Mouse (Mus musculus): ENCODE results near the gene Slco2b1. TPM values are rescaled to one million over a fixed set of nuclear protein-coding genes. Genes with fewer than 3 reads are reported as not detected.

Slco2b1 gene
- polyA plus RNA-seq, 1 experiment from 2014 or later, result 3.3 TPM

- Histone ChIP-seq H3K36me3 (ENCODE audit: control insufficient read depth, insufficient read depth, low read length) (no peaks in the 10 kb centered on the region), H3K9ac (replicated peaks; ENCODE audit: low read depth, low read length) (no peak overlapping the region), H3K4me3 (ENCODE audit: low read depth, low read length) (no peak overlapping the region), H3K4me2 (replicated peaks; ENCODE audit: low read depth, low read length) (no peak overlapping the region), H3K4me1 (ENCODE audit: control insufficient read depth, insufficient read depth, low read length) (peaks cover 6% of the 10 kb centered on the region; the same call in 1 of the 2 replicates), H3K27ac (ENCODE audit: low read length) (no peak overlapping the region), H3K9me3 (ENCODE audit: control insufficient read depth, low read depth, low read length) (no peaks in the 10 kb centered on the region), H3K27me3 (ENCODE audit: control insufficient read depth, insufficient read depth, low read length) (no peaks in the 10 kb centered on the region)
- 43% methylated on average over 12 of the region's 12 CpGs for WGBS
- peak; percentile 85; the same call in 1 of the 2 replicates for ATAC-seq (ENCODE audit: insufficient number of reproducible peaks, insufficient read depth, low FRiP score, low read depth)
Observed at GRCm38 (mm10) chr7:99659379-99660029, 51.6 kb downstream of the Slco2b1 start.

GRCm38 (mm10) chr7:99654244-99654643 is 56.9 kb downstream of the Slco2b1 start:
- 68% methylated on average over 11 of the region's 11 CpGs for WGBS

GRCm38 (mm10) chr7:99649585-99649984 is 61.6 kb downstream of the Slco2b1 start:
- no peak overlapping the region for H3K4me3 ChIP-seq (ENCODE audit: low read depth, low read length)
- no peaks in the 10 kb centered on the region for H3K4me1 ChIP-seq (ENCODE audit: control insufficient read depth, insufficient read depth, low read length)
- H3K27me3 ChIP-seq (ENCODE audit: control insufficient read depth, insufficient read depth, low read length), result no peaks in the 10 kb centered on the region
- no peak overlapping the region for H3K27ac ChIP-seq (ENCODE audit: low read length)
- H3K4me2 ChIP-seq (replicated peaks; ENCODE audit: low read depth, low read length), result no peak overlapping the region
- H3K9ac ChIP-seq (replicated peaks; ENCODE audit: low read depth, low read length), result no peak overlapping the region
- H3K36me3 ChIP-seq (ENCODE audit: control insufficient read depth, insufficient read depth, low read length), result no peaks in the 10 kb centered on the region
- no peak for ATAC-seq (ENCODE audit: insufficient number of reproducible peaks, insufficient read depth, low FRiP score, low read depth)
- H3K9me3 ChIP-seq (ENCODE audit: control insufficient read depth, low read depth, low read length), result no peaks in the 10 kb centered on the region
- 64% methylated on average over 4 of the region's 4 CpGs for WGBS

More at GRCm38 (mm10) chr7:99654244-99654643, 56.9 kb downstream of the Slco2b1 start:
- no peak overlapping the region for H3K4me2 ChIP-seq (replicated peaks; ENCODE audit: low read depth, low read length)
- H3K27ac ChIP-seq (ENCODE audit: low read length), result no peak overlapping the region
- H3K36me3 ChIP-seq (ENCODE audit: control insufficient read depth, insufficient read depth, low read length), result no peaks in the 10 kb centered on the region
- H3K9ac ChIP-seq (replicated peaks; ENCODE audit: low read depth, low read length), result no peak overlapping the region
- H3K27me3 ChIP-seq (ENCODE audit: control insufficient read depth, insufficient read depth, low read length), result no peaks in the 10 kb centered on the region
- no peak overlapping the region for H3K4me3 ChIP-seq (ENCODE audit: low read depth, low read length)
- H3K9me3 ChIP-seq (ENCODE audit: control insufficient read depth, low read depth, low read length), result no peaks in the 10 kb centered on the region
- no peak for ATAC-seq (ENCODE audit: insufficient number of reproducible peaks, insufficient read depth, low FRiP score, low read depth)
- no peaks in the 10 kb centered on the region for H3K4me1 ChIP-seq (ENCODE audit: control insufficient read depth, insufficient read depth, low read length)

- Histone ChIP-seq H3K27me3 (ENCODE audit: control insufficient read depth, insufficient read depth, low read length) (no peaks in the 10 kb centered on the region), H3K4me1 (ENCODE audit: control insufficient read depth, insufficient read depth, low read length) (no peaks in the 10 kb centered on the region), H3K27ac (ENCODE audit: low read length) (no peak overlapping the region), H3K36me3 (ENCODE audit: control insufficient read depth, insufficient read depth, low read length) (no peaks in the 10 kb centered on the region), H3K9me3 (ENCODE audit: control insufficient read depth, low read depth, low read length) (no peaks in the 10 kb centered on the region), H3K4me3 (ENCODE audit: low read depth, low read length) (no peak overlapping the region), H3K9ac (replicated peaks; ENCODE audit: low read depth, low read length) (no peak overlapping the region), H3K4me2 (replicated peaks; ENCODE audit: low read depth, low read length) (no peak overlapping the region)
- under 1% methylated on average over 6 of the region's 6 CpGs for WGBS
- ATAC-seq (ENCODE audit: insufficient number of reproducible peaks, insufficient read depth, low FRiP score, low read depth), result no peak
Observed at GRCm38 (mm10) chr7:99648623-99649022, 62.5 kb downstream of the Slco2b1 start.

- no peaks in the 10 kb centered on the region for H3K36me3 ChIP-seq (ENCODE audit: control insufficient read depth, insufficient read depth, low read length)
- WGBS, result 79% methylated on average over 7 of the region's 7 CpGs
- ATAC-seq (ENCODE audit: insufficient number of reproducible peaks, insufficient read depth, low FRiP score, low read depth), result no peak
- H3K4me2 ChIP-seq (replicated peaks; ENCODE audit: low read depth, low read length), result no peak overlapping the region
- no peak overlapping the region for H3K27ac ChIP-seq (ENCODE audit: low read length)
- H3K9me3 ChIP-seq (ENCODE audit: control insufficient read depth, low read depth, low read length), result no peaks in the 10 kb centered on the region
- H3K27me3 ChIP-seq (ENCODE audit: control insufficient read depth, insufficient read depth, low read length), result no peaks in the 10 kb centered on the region
- no peak overlapping the region for H3K4me3 ChIP-seq (ENCODE audit: low read depth, low read length)
- no peaks in the 10 kb centered on the region for H3K4me1 ChIP-seq (ENCODE audit: control insufficient read depth, insufficient read depth, low read length)
- H3K9ac ChIP-seq (replicated peaks; ENCODE audit: low read depth, low read length), result no peak overlapping the region
Observed at GRCm38 (mm10) chr7:99644701-99645100, 66.4 kb downstream of the Slco2b1 start.

- no peak overlapping the region for H3K4me2 ChIP-seq (replicated peaks; ENCODE audit: low read depth, low read length)
- H3K4me3 ChIP-seq (ENCODE audit: low read depth, low read length), result no peak overlapping the region
- H3K27ac ChIP-seq (ENCODE audit: low read length), result no peak overlapping the region
- H3K9me3 ChIP-seq (ENCODE audit: control insufficient read depth, low read depth, low read length), result no peaks in the 10 kb centered on the region
- H3K36me3 ChIP-seq (ENCODE audit: control insufficient read depth, insufficient read depth, low read length), result no peaks in the 10 kb centered on the region
- WGBS, result 37% methylated on average over 3 of the region's 3 CpGs
- ATAC-seq (ENCODE audit: insufficient number of reproducible peaks, insufficient read depth, low FRiP score, low read depth), result peak; percentile 53; the same call in 1 of the 2 replicates
- no peaks in the 10 kb centered on the region for H3K4me1 ChIP-seq (ENCODE audit: control insufficient read depth, insufficient read depth, low read length)
- H3K9ac ChIP-seq (replicated peaks; ENCODE audit: low read depth, low read length), result no peak overlapping the region
- H3K27me3 ChIP-seq (ENCODE audit: control insufficient read depth, insufficient read depth, low read length), result no peaks in the 10 kb centered on the region
Observed at GRCm38 (mm10) chr7:99642078-99642477, 69.1 kb downstream of the Slco2b1 start.

- Histone ChIP-seq H3K4me2 (replicated peaks; ENCODE audit: low read depth, low read length) (no peak overlapping the region), H3K4me1 (ENCODE audit: control insufficient read depth, insufficient read depth, low read length) (no peaks in the 10 kb centered on the region), H3K27me3 (ENCODE audit: control insufficient read depth, insufficient read depth, low read length) (no peaks in the 10 kb centered on the region), H3K9me3 (ENCODE audit: control insufficient read depth, low read depth, low read length) (no peaks in the 10 kb centered on the region), H3K36me3 (ENCODE audit: control insufficient read depth, insufficient read depth, low read length) (no peaks in the 10 kb centered on the region), H3K27ac (ENCODE audit: low read length) (no peak overlapping the region), H3K9ac (replicated peaks; ENCODE audit: low read depth, low read length) (no peak overlapping the region), H3K4me3 (ENCODE audit: low read depth, low read length) (no peak overlapping the region)
- 0 out of 2 replicates have a peak, but pooled peaks have one; percentile 18 for ATAC-seq (ENCODE audit: insufficient number of reproducible peaks, insufficient read depth, low FRiP score, low read depth)
- WGBS, result 46% methylated on average over 4 of the region's 4 CpGs
Observed at GRCm38 (mm10) chr7:99641245-99641644, 69.9 kb downstream of the Slco2b1 start.

- no peak for ATAC-seq (ENCODE audit: insufficient number of reproducible peaks, insufficient read depth, low FRiP score, low read depth)
- no peak overlapping the region for H3K4me2 ChIP-seq (replicated peaks; ENCODE audit: low read depth, low read length)
- no peaks in the 10 kb centered on the region for H3K36me3 ChIP-seq (ENCODE audit: control insufficient read depth, insufficient read depth, low read length)
- WGBS, result 71% methylated on average over 8 of the region's 8 CpGs
- no peak overlapping the region for H3K4me3 ChIP-seq (ENCODE audit: low read depth, low read length)
- H3K9me3 ChIP-seq (ENCODE audit: control insufficient read depth, low read depth, low read length), result no peaks in the 10 kb centered on the region
- H3K27me3 ChIP-seq (ENCODE audit: control insufficient read depth, insufficient read depth, low read length), result no peaks in the 10 kb centered on the region
- H3K9ac ChIP-seq (replicated peaks; ENCODE audit: low read depth, low read length), result no peak overlapping the region
- no peaks in the 10 kb centered on the region for H3K4me1 ChIP-seq (ENCODE audit: control insufficient read depth, insufficient read depth, low read length)
- no peak overlapping the region for H3K27ac ChIP-seq (ENCODE audit: low read length)
Observed at GRCm38 (mm10) chr7:99633966-99634665, 77.0 kb downstream of the Slco2b1 start.
